In genomic region chr10:17564895-17565620, GRCm38 (mm10) we compare ENCODE assay signal across 17 mouse cellular contexts.
DNase-seq lines count a peak whose midpoint lies in the region; ATAC-seq and TF ChIP-seq lines count a peak whose summit lies in the region.
"Had no signal": no experiment of that assay in that cellular context is flagged by ENCODE, and none has a peak within 500 bp of the region (broad histone marks: within the 10 kb centered on the region; RNA-seq: fewer than 3 reads in every experiment).

No protein-coding gene starts in this region.

- H3K27me3 ChIP-seq in liver, postnatal 0 days (ENCODE audit: insufficient read depth, low read length), result no peaks in the 10 kb centered on the region
- H3K27me3 ChIP-seq: embryonic facial prominence, embryonic 15.5 days; heart, embryonic 15.5 days; limb, embryonic 15.5 days; Patski had no signal

- H3K9me3 ChIP-seq in liver, postnatal 0 days (ENCODE audit: low read length), result no peaks in the 10 kb centered on the region
- H3K9me3 ChIP-seq: embryonic facial prominence, embryonic 15.5 days; heart, embryonic 15.5 days; limb, embryonic 15.5 days had no signal

- H3K4me1 ChIP-seq in liver, postnatal 0 days (ENCODE audit: insufficient read depth), result peaks cover 24% of the 10 kb centered on the region

- no peak overlapping the region for H3K9ac ChIP-seq in liver, postnatal 0 days (replicated peaks)
- H3K9ac ChIP-seq: embryonic facial prominence, embryonic 15.5 days; heart, embryonic 15.5 days; limb, embryonic 15.5 days had no signal

- no peak overlapping the region for H3K4me2 ChIP-seq in liver, postnatal 0 days (ENCODE audit: low read depth, low read length)
- H3K4me2 ChIP-seq: embryonic facial prominence, embryonic 15.5 days; heart, embryonic 15.5 days; limb, embryonic 15.5 days had no signal

- H3K4me3 ChIP-seq in liver, postnatal 0 days (ENCODE audit: low read depth, low read length), result no peak overlapping the region
- H3K4me3 ChIP-seq: embryonic facial prominence, embryonic 15.5 days; heart, embryonic 15.5 days; limb, embryonic 15.5 days had no signal

- TF ChIP-seq CTCF in liver, postnatal 0 days (IDR thresholded peaks at IDR 0.05; ENCODE audit: low read depth), result no peak

- no peak for TF ChIP-seq EP300 in liver, postnatal 0 days (IDR thresholded peaks at IDR 0.05; ENCODE audit: low read depth)

- no peak for ATAC-seq in liver, postnatal 0 days
- ATAC-seq: intestine, embryonic 16.5 days; Patski had no signal

- WGBS in liver, postnatal 0 days (ENCODE audit: insufficient replicate concordance), result 39% methylated on average over 6 of the region's 6 CpGs

- no peaks in the 10 kb centered on the region for H3K36me3 ChIP-seq in liver, postnatal 0 days (replicated peaks; ENCODE audit: insufficient read depth, low read length)
- H3K36me3 ChIP-seq: embryonic facial prominence, embryonic 15.5 days; heart, embryonic 15.5 days; limb, embryonic 15.5 days had no signal

- H3K27ac ChIP-seq in liver, postnatal 0 days (ENCODE audit: low read depth), result no peak overlapping the region
- H3K27ac ChIP-seq: embryonic facial prominence, embryonic 15.5 days; heart, embryonic 15.5 days; limb, embryonic 15.5 days; macrophage had no signal

- peak; percentile 25 for DNase-seq in right cerebral cortex, adult 18-20 months
- DNase-seq in right cerebral cortex, postnatal 4 days, result no peak
- DNase-seq in T-cell, adult 2 months (ENCODE audit: low spot score), result peak; percentile 9
- DNase-seq in induced T-regulatory cell, adult 2 months (ENCODE audit: low read depth), result peak; percentile 77
- DNase-seq in telencephalon, adult 2 months (ENCODE audit: low read depth, low spot score), result peak; percentile 71
- no peak for DNase-seq in adipocyte (ENCODE audit: low spot score)
- DNase-seq in liver, postnatal 0 days, result no peak
- DNase-seq: cerebellum, adult 9-10 months; lung, adult 18-20 months; midbrain, embryonic 14.5 days; thymus, postnatal 25 days had no signal

Comparison
In these comparisons a context has a peak if more than half of its experiments do, and no peak if none do; other contexts are left out.
1. DNase-seq: peak in right cerebral cortex, adult 18-20 months (single experiment), T-cell, adult 2 months (single experiment), induced T-regulatory cell, adult 2 months (single experiment) and telencephalon, adult 2 months (single experiment); none in right cerebral cortex, postnatal 4 days (single experiment), adipocyte (single experiment) and liver, postnatal 0 days (single experiment).